Mouse (Mus musculus) hematopoietic stem cell, adult 5-6 weeks (primary cell): ENCODE data around the gene Ctrb1. TPM values are rescaled to one million over a fixed set of nuclear protein-coding genes. Genes with fewer than 3 reads are reported as not detected.

Experiments
- ATAC-seq, 2 experiments: fragments of 125-278 bp in 1 of 2; replicated peaks in 1 of 2; 2 replicates each; pipeline ENCODE4 v1.8.0; 2016 to 2017; ENCODE audit warnings: inconsistent platforms in 2 of 2, mild to moderate bottlenecking in 2 of 2, moderate number of reproducible peaks in 2 of 2, low read depth in 1 of 2, moderate TSS enrichment in 1 of 2; ENCODE audit not compliant: low FRiP score in 2 of 2, poor library complexity in 2 of 2, severe bottlenecking in 2 of 2, insufficient read depth in 1 of 2, low TSS enrichment in 1 of 2
- total RNA-seq: library from RNA; stranded (forward); fragments of 172-1452, 232-1000 nt; gene quantifications from 2 replicates; pipeline ENCODE4 v1.2.3, GENCODE M21; 2017

Ctrb1 gene
- total RNA-seq, 1 experiment from 2014 or later = not detected

GRCm38 (mm10) chr8:111725341-111725740 lies 34.5 kb upstream of the Ctrb1 start:
- no peak for ATAC-seq

GRCm38 (mm10) chr8:111720115-111720544 lies 29.3 kb upstream of the Ctrb1 start:
- no peak for ATAC-seq

- no peak for ATAC-seq
Observed at GRCm38 (mm10) chr8:111718937-111719336, 28.1 kb upstream of the Ctrb1 start.

- no peak for ATAC-seq
Observed at GRCm38 (mm10) chr8:111717866-111718265, 27.1 kb upstream of the Ctrb1 start.

GRCm38 (mm10) chr8:111717488-111717792 lies 26.6 kb upstream of the Ctrb1 start:
- no peak for ATAC-seq

- ATAC-seq = no peak
Observed at GRCm38 (mm10) chr8:111716603-111717487, 26.0 kb upstream of the Ctrb1 start.

- ATAC-seq = no peak
Observed at GRCm38 (mm10) chr8:111715514-111715913, 24.7 kb upstream of the Ctrb1 start.

- no peak for ATAC-seq
Observed at GRCm38 (mm10) chr8:111714295-111714694, 23.5 kb upstream of the Ctrb1 start.

GRCm38 (mm10) chr8:111713817-111714216 lies 23.0 kb upstream of the Ctrb1 start:
- no peak for ATAC-seq

GRCm38 (mm10) chr8:111713291-111713690 lies 22.5 kb upstream of the Ctrb1 start:
- no peak for ATAC-seq

GRCm38 (mm10) chr8:111712588-111712987 lies 21.8 kb upstream of the Ctrb1 start:
- peak; percentile 59 to 63 for ATAC-seq

GRCm38 (mm10) chr8:111712135-111712534 lies 21.3 kb upstream of the Ctrb1 start:
- ATAC-seq = no peak

GRCm38 (mm10) chr8:111710777-111711485 lies 20.1 kb upstream of the Ctrb1 start:
- ATAC-seq = no peak

- ATAC-seq = no peak
Observed at GRCm38 (mm10) chr8:111709223-111709622, 18.4 kb upstream of the Ctrb1 start.

- no peak for ATAC-seq
Observed at GRCm38 (mm10) chr8:111708265-111708664, 17.5 kb upstream of the Ctrb1 start.

GRCm38 (mm10) chr8:111705699-111706098 lies 14.9 kb upstream of the Ctrb1 start:
- no peak for ATAC-seq

- no peak for ATAC-seq
Observed at GRCm38 (mm10) chr8:111705222-111705621, 14.4 kb upstream of the Ctrb1 start.

GRCm38 (mm10) chr8:111704585-111704984 lies 13.8 kb upstream of the Ctrb1 start:
- no peak for ATAC-seq

GRCm38 (mm10) chr8:111701380-111701779 lies 10.6 kb upstream of the Ctrb1 start:
- no peak for ATAC-seq
